Mouse (Mus musculus): ENCODE results near the gene Ino80. TPM values are rescaled to one million over a fixed set of nuclear protein-coding genes. Genes with fewer than 3 reads are reported as not detected.

The Ino80 gene
- polyA plus RNA-seq, 1 experiment from 2014 or later = 4.1 TPM

DNA sequence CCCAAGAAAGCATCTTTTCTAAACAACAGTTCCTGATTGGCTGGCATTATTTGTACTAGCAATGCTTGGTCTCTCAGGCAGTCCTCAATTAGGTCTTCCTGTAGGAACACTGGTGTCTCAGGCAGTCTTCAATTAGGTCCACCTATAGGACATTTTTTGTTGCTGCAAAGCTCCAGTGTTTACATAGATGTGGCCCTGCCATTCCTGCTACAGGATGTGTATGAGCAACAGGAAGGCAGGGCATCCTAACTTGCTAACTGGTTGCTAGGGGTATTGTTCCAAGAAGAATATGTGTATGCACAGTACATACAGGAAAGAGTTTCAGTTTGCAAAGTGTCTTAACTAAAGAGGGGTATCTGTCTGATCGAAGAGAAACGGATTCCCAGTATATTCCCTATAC, 18.6 kb upstream of the Ino80 start:
- Histone ChIP-seq H3K9ac (no peak overlapping the region), H3K4me3 (no peak overlapping the region), H3K36me3 (no peaks in the 10 kb centered on the region), H3K27ac (no peak overlapping the region), H3K9me3 (replicated peaks) (no peaks in the 10 kb centered on the region), H3K27me3 (no peaks in the 10 kb centered on the region), H3K4me1 (no peaks in the 10 kb centered on the region), H3K4me2 (replicated peaks) (no peak overlapping the region)
- no peak for ATAC-seq (ENCODE audit: low FRiP score)
- 86% methylated on average over 2 of the region's 2 CpGs for WGBS

DNA sequence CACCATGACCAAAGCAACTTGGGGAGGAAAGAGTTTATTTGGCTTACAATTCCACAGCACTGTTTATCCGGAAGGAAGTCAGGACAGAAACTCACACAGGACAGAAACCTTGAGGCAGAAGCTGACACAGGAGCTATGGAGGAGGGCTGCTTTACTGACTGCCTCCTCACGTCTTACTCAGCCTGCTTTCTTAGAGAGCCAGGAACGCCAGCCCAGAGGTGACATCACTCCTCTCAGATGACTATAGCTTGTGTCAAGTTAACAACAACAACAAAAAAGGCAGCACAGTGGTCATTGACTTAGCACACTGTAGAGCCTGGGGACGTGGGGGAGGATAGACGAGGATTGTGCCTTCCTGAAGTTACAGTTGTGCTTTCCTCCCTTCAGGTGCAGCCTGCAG, 14.5 kb upstream of the Ino80 start:
- no peaks in the 10 kb centered on the region for H3K27me3 ChIP-seq
- ATAC-seq (ENCODE audit: low FRiP score) = no peak
- 66% methylated on average over 5 of the region's 5 CpGs for WGBS
- H3K9me3 ChIP-seq (replicated peaks) = no peaks in the 10 kb centered on the region
- no peak overlapping the region for H3K4me3 ChIP-seq
- H3K9ac ChIP-seq = no peak overlapping the region
- H3K27ac ChIP-seq = no peak overlapping the region
- H3K4me1 ChIP-seq = no peaks in the 10 kb centered on the region
- no peaks in the 10 kb centered on the region for H3K36me3 ChIP-seq
- no peak overlapping the region for H3K4me2 ChIP-seq (replicated peaks)

DNA sequence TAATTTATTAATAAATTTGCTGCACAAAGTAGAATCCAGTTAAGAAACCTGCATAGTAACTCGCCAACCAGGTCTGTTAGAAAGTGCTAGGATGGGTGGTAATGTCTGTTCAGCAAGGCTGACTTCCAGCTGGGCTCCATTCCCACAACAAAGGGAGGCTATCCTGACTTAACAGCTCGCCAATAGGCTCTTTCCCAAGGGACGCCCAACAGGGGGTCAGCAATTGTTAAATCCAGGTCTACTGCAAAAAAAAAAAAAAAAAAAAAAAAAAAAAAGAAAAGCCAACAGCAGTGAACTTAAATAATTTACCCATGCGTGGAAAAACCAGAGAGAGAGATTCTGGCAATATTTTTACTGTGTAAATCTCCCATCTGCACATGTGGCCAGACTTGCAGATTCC, 9.0 kb upstream of the Ino80 start:
- Histone ChIP-seq H3K9me3 (replicated peaks) (no peaks in the 10 kb centered on the region), H3K4me2 (replicated peaks) (no peak overlapping the region), H3K4me1 (no peaks in the 10 kb centered on the region), H3K36me3 (no peaks in the 10 kb centered on the region), H3K9ac (no peak overlapping the region), H3K4me3 (no peak overlapping the region), H3K27me3 (no peaks in the 10 kb centered on the region), H3K27ac (no peak overlapping the region)
- ATAC-seq (ENCODE audit: low FRiP score) = no peak
- 11% methylated on average over 4 of the region's 4 CpGs for WGBS

DNA sequence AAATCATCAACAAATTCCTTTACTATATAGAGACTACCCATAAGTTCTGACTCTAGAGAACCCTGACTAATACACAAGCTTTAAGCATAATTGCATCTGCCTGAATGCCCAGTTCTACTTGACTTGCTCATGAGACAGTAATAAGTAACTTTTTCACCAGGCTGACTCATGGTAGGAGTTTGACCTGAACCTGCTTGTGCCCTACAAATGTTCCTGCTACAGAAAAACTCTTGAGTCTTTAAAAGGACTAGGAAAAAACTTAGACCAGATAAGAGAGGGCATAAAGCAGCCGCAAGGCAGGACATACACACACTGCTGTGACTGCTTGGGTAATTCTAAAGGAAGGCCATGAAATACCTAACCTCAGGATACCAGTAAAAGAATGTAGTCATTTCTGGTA, 4.8 kb upstream of the Ino80 start:
- no peak overlapping the region for H3K27ac ChIP-seq
- no peak for ATAC-seq (ENCODE audit: low FRiP score)

DNA sequence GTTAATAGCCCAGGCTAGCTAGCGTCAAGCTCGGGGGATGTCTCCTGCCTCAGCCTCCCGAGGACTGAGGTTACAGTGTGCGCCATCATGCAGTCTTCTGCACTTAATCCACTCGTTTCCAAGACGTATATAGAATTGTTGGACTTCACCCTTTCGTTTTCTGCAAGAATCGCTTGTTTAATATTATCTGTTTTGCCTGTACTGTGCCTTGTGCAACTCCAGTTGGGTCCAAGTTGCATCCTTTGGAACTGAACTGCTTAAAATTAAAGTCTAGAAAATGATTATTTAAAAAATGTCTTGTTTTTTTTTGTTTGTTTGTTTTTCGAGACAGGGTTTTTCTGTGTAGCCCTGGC, 886 bp upstream of the Ino80 start:
- Histone ChIP-seq H3K4me3 (peak overlapping the region; percentile 97), H3K4me1 (peaks cover 13% of the 10 kb centered on the region), H3K9me3 (replicated peaks) (no peaks in the 10 kb centered on the region), H3K9ac (peak overlapping the region; percentile 99), H3K27ac (peak overlapping the region; percentile 98), H3K27me3 (no peaks in the 10 kb centered on the region), H3K4me2 (replicated peaks) (peak overlapping the region; percentile 85), H3K36me3 (no peaks in the 10 kb centered on the region)
- 14% methylated on average over 9 of the region's 9 CpGs for WGBS
- no peak for ATAC-seq (ENCODE audit: low FRiP score)

More for the DNA sequence above, 4.8 kb upstream of the Ino80 start:
- Histone ChIP-seq H3K9me3 (replicated peaks) (no peaks in the 10 kb centered on the region), H3K36me3 (no peaks in the 10 kb centered on the region), H3K4me1 (peaks cover 3% of the 10 kb centered on the region; the same call in 1 of the 2 replicates), H3K4me3 (no peak overlapping the region), H3K9ac (no peak overlapping the region), H3K4me2 (replicated peaks) (no peak overlapping the region), H3K27me3 (no peaks in the 10 kb centered on the region)
- 97% methylated on average over 1 of the region's 1 CpGs for WGBS

DNA sequence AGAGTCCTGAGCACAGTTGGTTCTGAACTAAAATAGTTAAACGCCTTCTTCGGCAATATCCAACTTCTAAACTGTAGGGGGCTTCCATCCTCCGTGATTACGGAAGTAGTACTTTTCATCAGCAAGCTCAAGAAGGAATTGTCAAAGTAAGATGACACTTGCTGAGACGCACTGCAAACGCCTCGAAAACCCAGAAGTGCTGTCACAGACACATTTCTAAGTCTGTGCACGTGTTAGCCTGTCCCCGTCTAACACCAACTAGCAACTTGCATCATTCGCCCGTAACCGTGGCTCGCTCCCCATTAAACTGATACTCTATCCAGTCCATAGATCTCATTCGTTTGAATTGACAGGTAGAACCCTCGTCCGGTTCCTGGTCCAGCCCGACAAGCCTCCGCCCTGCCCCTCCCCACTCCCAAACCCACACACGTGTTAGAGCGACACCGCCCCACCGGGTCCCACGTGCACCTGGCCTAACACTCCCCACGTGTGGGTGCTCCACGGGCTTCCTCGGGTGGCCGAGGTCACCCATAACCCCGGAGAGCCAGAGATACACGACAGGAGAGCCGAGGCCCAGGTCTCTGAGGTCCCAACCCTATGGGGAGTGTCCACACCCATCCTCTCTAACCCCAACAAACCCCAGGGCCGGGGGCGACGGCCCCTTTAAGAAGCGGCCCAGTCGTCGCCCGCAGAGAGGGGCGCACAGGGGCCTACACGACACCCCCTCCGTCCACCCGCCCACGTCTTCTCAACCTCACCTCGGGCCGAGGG, 681 bp downstream of the Ino80 start:
- peak overlapping the region; percentile 97 for H3K4me3 ChIP-seq
- H3K9ac ChIP-seq = peak overlapping the region; percentile 99
- H3K27ac ChIP-seq = peak overlapping the region; percentile 98
- H3K27me3 ChIP-seq = no peaks in the 10 kb centered on the region
- no peaks in the 10 kb centered on the region for H3K9me3 ChIP-seq (replicated peaks)
- peak overlapping the region; percentile 85 for H3K4me2 ChIP-seq (replicated peaks)
- under 1% methylated on average over 42 of the region's 44 CpGs for WGBS
- H3K4me1 ChIP-seq = peaks cover 13% of the 10 kb centered on the region
- ATAC-seq (ENCODE audit: low FRiP score) = peak; percentile 88
- 0 out of 2 replicates have a peak, but pooled peaks cover 2% of the 10 kb centered on the region for H3K36me3 ChIP-seq

DNA sequence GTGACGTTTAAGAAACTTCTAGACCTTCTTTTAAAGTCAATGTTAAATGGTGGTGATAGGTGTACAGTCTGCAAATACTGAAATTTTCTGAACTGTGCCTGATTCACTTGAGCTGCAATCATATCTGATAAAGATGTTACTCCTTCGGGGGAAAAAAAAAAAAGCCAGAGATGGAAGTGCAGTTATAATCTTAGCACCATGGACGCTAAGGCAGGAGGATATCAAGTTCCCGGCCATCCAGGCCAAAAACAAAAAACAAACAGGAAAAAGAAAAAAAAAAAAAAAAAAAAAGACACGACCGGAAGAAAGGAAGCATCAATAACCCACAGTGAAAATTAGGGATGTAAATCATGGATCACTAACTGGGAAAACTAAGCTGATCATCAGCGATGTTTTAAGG, 1.3 kb downstream of the Ino80 start:
- no peaks in the 10 kb centered on the region for H3K27me3 ChIP-seq
- H3K4me3 ChIP-seq = peak overlapping the region; percentile 97
- H3K4me1 ChIP-seq = peaks cover 13% of the 10 kb centered on the region
- no peaks in the 10 kb centered on the region for H3K9me3 ChIP-seq (replicated peaks)
- peak overlapping the region; percentile 85 for H3K4me2 ChIP-seq (replicated peaks)
- H3K36me3 ChIP-seq = 0 out of 2 replicates have a peak, but pooled peaks cover 2% of the 10 kb centered on the region
- H3K27ac ChIP-seq = no peak overlapping the region
- 22% methylated on average over 7 of the region's 7 CpGs for WGBS
- peak overlapping the region; percentile 99 for H3K9ac ChIP-seq
- no peak for ATAC-seq (ENCODE audit: low FRiP score)

DNA sequence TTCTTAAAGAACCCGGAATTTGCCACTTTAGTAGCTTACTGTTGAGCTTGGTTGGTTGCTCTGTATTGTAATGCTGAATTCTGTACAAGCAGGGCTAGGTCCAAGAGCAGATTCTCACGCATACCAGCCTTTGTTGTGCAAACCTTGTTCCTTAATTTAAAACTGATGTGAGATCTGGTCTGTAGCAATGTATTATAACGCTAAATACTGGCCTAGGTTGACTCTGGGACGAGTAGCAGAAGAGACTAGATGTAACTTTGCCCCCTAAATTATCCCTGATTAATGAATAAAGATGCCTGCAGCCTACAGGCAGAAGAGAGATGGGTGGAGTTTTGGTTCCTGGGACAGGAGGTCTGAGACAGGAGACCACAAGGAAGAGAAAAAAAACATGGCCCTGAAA, 13.5 kb downstream of the Ino80 start:
- 0 out of 2 replicates have a peak, but pooled peaks cover 4% of the 10 kb centered on the region for H3K36me3 ChIP-seq
- H3K27ac ChIP-seq = no peak overlapping the region
- 52% methylated on average over 4 of the region's 4 CpGs for WGBS
- H3K9me3 ChIP-seq (replicated peaks) = no peaks in the 10 kb centered on the region
- no peaks in the 10 kb centered on the region for H3K4me1 ChIP-seq
- no peaks in the 10 kb centered on the region for H3K27me3 ChIP-seq
- no peak overlapping the region for H3K4me2 ChIP-seq (replicated peaks)
- H3K4me3 ChIP-seq = no peak overlapping the region
- no peak for ATAC-seq (ENCODE audit: low FRiP score)
- H3K9ac ChIP-seq = no peak overlapping the region

DNA sequence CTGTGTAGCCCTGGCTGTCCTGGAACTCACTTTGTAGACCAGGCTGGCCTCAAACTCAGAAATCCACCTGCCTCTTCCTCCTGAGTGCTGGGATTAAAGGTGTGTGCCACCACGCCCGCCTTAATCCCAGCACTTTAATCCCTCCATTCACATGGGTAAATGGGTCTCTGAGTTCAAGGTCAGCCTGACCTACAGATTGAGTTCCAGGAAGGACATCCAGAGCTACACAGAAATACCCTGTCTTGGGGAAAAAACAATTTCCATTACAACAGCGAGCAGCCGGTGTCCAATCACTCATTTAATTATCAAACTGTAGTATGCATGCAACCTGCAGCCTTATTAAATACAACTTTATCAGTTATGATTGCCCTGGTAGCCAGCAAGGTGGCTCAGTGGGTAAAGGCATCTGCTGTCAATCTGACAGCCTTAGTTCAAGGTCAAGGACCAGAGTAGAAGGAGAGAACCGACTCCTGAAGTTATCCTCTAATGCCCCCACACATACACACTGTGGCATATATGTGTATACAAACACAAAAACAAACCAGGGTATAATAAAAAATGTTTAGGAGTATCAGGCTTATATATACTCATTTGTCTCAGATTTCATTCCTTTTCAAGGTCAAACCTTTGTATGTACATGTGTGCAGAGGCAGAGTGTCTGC, 14.2 kb downstream of the Ino80 start:
- ATAC-seq (ENCODE audit: low FRiP score) = no peak
- Histone ChIP-seq H3K4me2 (replicated peaks) (no peak overlapping the region), H3K36me3 (0 out of 2 replicates have a peak, but pooled peaks cover 4% of the 10 kb centered on the region), H3K4me3 (no peak overlapping the region), H3K4me1 (no peaks in the 10 kb centered on the region), H3K27me3 (no peaks in the 10 kb centered on the region), H3K9ac (no peak overlapping the region), H3K27ac (no peak overlapping the region), H3K9me3 (replicated peaks) (no peaks in the 10 kb centered on the region)
- 92% methylated on average over 5 of the region's 5 CpGs for WGBS

DNA sequence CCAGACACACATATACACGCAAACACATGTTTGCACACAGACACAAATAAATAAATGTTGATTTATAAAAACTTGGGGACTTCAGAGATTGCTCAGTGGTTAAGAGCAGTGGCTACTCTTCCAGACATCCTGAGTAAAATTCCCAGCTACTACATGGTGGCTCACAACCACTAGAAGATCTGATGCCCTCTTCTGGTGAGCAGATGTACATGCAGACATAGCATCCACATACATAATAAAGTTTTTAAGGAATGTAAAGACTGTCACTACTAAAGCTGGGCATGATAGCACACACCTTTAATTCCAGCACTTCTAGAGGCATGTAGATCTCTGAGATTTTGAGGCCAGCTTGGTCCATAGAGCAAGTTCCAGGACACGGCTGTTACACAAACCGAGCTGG, 16.5 kb downstream of the Ino80 start:
- Histone ChIP-seq H3K27ac (no peak overlapping the region), H3K27me3 (no peaks in the 10 kb centered on the region), H3K9me3 (replicated peaks) (no peaks in the 10 kb centered on the region), H3K36me3 (peaks cover 9% of the 10 kb centered on the region), H3K9ac (no peak overlapping the region), H3K4me2 (replicated peaks) (no peak overlapping the region), H3K4me3 (no peak overlapping the region), H3K4me1 (no peaks in the 10 kb centered on the region)
- ATAC-seq (ENCODE audit: low FRiP score) = no peak
- 96% methylated on average over 3 of the region's 3 CpGs for WGBS

DNA sequence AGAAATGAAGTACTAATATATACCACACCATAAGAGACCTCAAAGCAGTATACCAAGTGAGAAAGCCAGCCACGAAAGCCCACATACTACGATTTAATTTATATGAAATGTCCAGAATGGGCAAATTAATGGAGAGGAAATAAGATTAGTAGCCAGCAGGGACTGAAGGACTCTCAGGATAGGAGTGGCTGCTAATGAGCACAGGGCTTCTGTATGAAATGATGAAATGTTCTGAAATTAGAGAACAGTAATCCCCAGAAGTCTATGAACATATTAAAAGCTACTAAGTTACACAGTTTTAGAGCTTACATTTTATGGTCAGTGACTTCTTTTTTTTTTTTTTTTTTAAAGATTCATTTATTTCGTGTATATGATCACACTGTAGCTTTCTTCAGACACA, 22.9 kb downstream of the Ino80 start:
- H3K36me3 ChIP-seq = peaks cover 37% of the 10 kb centered on the region
- 91% methylated on average over 3 of the region's 3 CpGs for WGBS
- H3K9me3 ChIP-seq (replicated peaks) = no peaks in the 10 kb centered on the region
- H3K9ac ChIP-seq = no peak overlapping the region
- no peak overlapping the region for H3K4me2 ChIP-seq (replicated peaks)
- H3K4me1 ChIP-seq = no peaks in the 10 kb centered on the region
- H3K4me3 ChIP-seq = no peak overlapping the region
- H3K27ac ChIP-seq = no peak overlapping the region
- no peak for ATAC-seq (ENCODE audit: low FRiP score)
- H3K27me3 ChIP-seq = no peaks in the 10 kb centered on the region

DNA sequence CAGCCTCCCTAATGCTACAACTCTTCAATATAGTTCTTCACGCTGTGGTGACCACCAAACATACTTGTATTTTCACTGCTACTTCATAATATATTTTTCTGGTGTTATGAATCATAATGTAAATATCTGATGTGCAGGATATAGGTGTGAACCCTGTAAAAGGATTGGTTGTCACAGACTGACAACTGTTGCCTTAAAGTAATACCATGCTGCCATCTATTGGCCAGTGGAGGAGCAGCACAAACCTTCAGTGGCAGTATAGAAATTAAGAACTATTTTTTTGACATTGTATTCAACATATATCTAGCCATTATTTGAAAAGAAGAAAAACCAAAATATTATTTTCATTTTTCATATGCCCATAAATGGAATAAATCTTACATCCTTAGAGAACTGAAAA, 40.5 kb downstream of the Ino80 start:
- WGBS = 91% methylated on average over 1 of the region's 1 CpGs

DNA sequence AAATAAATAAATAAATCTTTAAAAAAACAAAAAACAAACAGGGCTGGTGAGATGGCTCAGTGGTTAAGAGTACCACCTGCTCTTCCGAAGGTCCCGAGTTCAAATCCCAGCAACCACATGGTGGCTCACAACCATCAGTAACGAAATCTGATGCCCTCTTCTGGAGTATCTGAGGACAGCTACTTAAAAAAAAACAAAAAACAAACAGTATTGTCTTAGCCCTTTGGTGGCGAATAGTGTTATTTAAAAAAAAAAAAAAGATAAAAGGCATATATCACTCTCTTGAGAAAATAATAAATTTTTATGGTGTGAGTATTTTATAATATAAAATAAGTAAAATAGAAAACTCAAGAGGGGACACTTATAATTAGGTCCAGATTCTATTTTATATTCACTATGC, 41.0 kb downstream of the Ino80 start:
- Histone ChIP-seq H3K9me3 (replicated peaks) (no peaks in the 10 kb centered on the region), H3K27ac (no peak overlapping the region), H3K4me1 (no peaks in the 10 kb centered on the region), H3K9ac (no peak overlapping the region), H3K27me3 (no peaks in the 10 kb centered on the region), H3K4me3 (no peak overlapping the region), H3K4me2 (replicated peaks) (no peak overlapping the region), H3K36me3 (peaks cover 41% of the 10 kb centered on the region)
- 97% methylated on average over 4 of the region's 4 CpGs for WGBS
- ATAC-seq (ENCODE audit: low FRiP score) = no peak

More for the DNA sequence above, 40.5 kb downstream of the Ino80 start:
- no peaks in the 10 kb centered on the region for H3K4me1 ChIP-seq
- no peak overlapping the region for H3K9ac ChIP-seq
- ATAC-seq (ENCODE audit: low FRiP score) = no peak
- no peak overlapping the region for H3K4me2 ChIP-seq (replicated peaks)
- H3K9me3 ChIP-seq (replicated peaks) = no peaks in the 10 kb centered on the region
- H3K4me3 ChIP-seq = no peak overlapping the region
- H3K27me3 ChIP-seq = no peaks in the 10 kb centered on the region
- H3K27ac ChIP-seq = no peak overlapping the region
- H3K36me3 ChIP-seq = peaks cover 40% of the 10 kb centered on the region
